Mouse (Mus musculus) layer of hippocampus, adult 8-10 months (tissue): ENCODE measurements around the gene Rab5if. TPM values are rescaled to one million over a fixed set of nuclear protein-coding genes. Genes with fewer than 3 reads are reported as not detected.
"Not testable (repeated sequence)": the region's sequence is repeated elsewhere in the genome, so short reads cannot be mapped to it uniquely, and the experiment has no call there.

Experiments
- DNase-seq, 2 experiments: peaks; one replicate each; pipeline ENCODE4 v3.0.0; 2022; ENCODE audit warnings: low spot score in 2 of 2
- total RNA-seq, 4 experiments: library from RNA; stranded (reverse); gene quantifications; 2 replicates each; pipeline ENCODE4 v1.2.4; 2022

The Rab5if gene
- total RNA-seq = 10 to 100 TPM; 80.0 to 94.3 (median 87.5) TPM

DNA sequence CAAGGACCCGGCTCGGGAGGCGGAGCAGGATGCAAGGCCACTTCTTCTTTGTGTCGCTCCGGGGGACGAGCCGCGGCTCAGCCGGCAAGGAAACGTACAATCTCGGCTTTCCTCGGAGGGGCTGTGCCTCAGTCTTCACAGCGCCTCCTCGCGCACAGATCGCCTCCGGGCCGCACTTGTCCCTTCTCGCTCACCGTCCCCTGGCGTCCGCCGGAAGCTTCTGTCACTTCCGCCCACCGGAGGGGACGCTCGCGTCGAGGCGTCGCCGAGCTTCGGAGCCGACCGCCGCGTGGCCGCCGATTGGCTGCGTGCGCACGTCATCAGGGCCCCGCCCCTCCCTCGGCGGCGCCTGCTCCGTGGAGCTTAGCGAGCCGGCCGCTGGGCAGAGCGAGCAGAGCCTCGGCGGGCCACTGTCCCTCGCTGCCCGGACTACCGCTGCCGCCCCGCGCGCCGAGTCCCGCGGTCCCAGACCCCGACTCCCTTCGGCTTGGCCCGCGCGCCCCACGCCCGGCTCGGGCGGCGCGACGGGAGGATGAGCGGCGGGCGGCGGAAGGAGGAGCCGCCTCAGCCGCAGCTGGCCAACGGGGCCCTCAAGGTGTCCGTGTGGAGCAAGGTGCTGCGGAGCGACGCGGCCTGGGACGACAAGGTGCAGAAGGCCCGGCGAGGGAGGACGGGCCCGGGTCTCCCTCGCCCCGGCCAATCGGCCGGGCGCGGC lies at the start of gene Rab5if:
Gene Rab5if (plus strand): TSS at position 357 of the 715 bp plus-strand sequence.
- DNase-seq = peak; percentile 94 to 97

DNA sequence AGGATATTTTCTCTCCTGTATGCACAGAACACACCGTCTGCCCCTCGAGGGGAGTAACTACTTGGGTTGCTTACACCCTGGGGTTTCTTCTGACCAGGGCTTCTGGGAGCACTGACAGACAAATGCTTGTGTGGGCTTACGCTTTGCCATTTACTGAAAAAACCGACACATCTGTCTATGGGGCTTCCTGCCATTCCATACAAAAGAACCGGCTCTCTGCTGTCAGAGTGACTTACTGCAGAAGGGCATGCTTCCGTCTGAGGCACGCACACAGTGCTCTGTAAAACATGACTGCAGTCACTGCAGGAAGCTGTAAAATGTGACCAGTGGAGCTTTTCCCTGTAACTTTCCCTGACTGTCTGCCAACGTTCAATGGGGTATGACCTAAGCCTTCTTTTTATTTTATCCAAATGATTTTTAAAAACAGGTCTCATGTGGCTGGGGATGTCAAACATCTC lies 48.6 kb upstream of the Rab5if start:
- no peak for DNase-seq

DNA sequence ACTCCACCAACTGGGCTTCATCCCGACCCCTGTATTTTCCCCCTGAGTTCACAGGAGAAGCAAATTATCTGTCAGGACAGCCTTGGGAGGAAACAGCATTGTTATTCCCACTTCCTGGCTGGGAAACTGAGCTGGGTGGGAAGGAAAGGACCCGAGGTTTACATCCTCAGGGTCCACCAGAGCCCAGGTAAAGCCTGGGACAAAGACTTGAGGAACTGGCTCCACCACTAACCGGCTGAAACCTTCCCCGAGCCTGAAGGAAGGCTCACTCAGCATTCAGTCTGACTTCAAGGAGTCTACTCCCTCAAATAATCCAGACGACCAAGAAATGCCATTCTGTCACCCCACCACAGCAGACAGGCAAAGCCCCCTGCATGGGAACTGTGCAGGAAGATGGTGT lies 48.0 kb upstream of the Rab5if start:
- no peak for DNase-seq

DNA sequence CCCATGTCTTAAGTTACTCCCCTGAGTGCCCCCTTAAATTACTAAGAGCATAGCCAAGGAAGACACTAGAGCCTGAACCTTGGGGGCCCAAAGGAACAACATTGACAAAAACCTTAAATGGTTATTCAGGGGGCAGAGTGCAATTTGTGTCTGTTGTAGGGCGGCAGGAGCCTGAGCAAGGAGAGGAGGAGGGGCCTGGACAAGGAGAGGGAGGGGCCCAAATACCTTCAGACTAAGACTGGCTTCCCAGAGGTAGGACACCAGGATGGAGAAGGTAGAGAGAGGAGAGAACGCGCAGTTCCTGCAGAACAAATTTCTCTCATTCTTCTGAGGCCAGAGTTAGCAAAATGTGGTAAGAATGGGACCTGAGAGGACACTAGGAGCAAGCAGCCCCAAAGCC lies 47.5 kb upstream of the Rab5if start:
- no peak for DNase-seq

DNA sequence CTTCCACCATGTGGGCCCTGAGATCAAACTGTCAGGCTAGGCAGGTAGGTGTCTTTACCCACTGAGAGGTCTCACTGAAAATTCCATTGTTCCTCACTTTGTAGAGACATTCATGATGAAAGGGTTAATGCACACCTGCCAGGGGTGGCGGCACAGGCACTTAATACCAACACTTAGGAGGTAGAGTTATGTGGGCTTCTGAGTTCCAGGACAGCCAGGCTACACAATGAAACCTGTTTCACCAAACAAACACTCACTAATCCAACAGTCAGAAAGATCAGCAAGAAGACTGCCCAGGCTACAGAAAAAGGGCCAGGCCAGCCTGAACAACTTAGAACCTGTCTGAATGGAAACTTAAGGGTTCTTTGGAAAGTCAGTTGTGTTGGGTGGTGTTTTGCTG lies 46.8 kb upstream of the Rab5if start:
- DNase-seq = no peak

DNA sequence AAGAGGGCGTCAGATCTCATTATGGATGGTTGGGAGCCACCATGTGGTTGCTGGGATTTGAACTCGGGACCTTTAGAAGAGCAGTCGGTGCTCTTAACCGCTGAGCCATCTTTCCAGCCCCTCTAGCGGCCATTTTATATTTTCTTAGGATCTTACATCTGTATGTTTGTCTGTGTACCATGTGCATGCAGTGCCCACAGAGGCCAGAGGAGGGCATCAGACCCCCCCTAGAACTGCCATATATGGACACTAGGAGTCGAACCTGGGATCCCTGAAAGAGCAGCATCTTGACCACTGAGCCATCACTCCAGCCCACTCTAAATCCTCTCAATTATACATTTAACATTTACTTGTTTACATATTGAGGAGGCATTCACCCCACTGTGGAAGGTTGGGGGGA lies 37.8 kb upstream of the Rab5if start:
- not testable (repeated sequence) for DNase-seq

DNA sequence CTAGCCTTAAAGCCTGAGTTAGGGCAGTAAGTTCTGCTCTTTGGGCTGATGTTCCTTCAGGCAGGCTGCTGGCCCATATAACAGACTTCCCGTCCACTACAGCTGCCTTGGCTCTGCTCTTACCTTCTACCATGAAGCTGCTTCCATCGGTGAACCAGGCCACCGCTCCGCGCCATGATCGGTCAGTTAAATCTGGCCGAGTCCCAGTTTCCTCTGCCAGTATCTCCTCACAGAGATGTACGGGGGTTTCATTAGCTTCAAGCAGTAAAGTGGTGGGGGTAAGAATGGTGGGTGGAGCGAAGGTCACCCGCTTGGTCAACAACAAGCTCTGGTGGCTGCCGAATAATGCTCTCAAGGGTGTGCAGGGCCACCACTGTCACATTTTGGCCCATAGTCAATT lies 28.6 kb upstream of the Rab5if start:
- DNase-seq = no peak

DNA sequence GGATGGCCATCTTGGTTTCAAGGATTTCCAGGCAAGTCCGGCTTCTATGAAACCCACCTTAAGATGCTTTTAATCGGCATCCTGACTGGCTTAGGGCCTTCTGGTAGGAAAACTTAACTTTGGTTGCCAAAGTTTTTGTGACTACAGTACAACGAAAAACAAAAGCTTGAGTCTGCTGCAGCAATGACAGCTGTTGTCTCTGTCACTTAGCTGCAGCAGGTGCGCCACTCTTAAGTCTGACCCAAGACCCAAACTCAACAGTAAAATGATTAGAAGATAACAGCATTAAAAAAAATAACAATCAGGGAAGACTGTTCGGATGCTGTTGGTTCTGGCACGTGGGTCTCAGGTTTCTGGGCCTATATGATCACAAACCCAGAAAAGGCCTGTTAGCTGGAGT lies 24.1 kb upstream of the Rab5if start:
- no peak for DNase-seq

DNA sequence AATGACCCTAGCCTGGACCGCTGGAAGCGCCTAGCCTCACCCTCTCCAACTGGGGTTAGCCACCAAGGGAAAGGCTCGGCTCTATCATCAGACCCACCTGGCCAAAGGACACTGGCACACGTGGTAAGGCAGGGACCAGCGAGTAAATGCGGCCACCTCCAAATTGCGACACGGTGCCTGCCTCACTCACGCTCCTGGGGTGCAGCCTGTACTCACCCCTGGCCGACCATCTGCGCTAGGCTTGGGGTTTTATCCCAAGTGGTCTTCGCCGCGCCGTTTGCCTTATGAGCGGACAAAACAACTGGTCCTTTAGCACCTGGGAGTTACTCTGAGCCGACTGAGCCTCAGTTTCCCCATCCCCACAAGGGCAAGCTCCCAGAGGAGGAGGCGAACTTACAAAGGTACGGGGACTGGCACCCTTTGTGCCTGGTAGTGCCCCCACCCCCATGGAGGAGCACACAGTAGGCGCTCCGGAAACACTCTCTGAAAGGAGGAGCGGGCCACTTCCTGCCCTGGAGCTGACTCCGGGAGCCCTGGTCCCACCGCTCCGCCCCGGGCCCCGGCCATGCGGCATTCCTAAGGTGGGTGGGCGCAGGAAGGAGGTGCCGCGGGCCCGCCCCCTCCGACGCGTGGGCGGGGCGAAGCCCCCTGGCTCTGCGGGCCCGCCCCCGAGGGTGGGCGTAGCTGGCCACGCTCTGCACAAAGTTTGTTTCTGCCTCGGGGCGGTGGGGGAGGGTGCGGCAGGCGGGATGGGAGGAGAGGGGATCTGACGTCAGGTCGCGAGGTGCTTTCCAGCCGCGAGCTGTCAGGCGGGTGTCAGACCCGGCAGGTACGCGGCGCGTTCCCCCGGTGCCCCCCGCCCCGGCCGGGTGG lies 23.4 kb upstream of the Rab5if start, which contains the start of gene Tgif2:
Gene Tgif2 (plus strand): TSS at position 689 of the 873 bp plus-strand sequence.
- no peak for DNase-seq

DNA sequence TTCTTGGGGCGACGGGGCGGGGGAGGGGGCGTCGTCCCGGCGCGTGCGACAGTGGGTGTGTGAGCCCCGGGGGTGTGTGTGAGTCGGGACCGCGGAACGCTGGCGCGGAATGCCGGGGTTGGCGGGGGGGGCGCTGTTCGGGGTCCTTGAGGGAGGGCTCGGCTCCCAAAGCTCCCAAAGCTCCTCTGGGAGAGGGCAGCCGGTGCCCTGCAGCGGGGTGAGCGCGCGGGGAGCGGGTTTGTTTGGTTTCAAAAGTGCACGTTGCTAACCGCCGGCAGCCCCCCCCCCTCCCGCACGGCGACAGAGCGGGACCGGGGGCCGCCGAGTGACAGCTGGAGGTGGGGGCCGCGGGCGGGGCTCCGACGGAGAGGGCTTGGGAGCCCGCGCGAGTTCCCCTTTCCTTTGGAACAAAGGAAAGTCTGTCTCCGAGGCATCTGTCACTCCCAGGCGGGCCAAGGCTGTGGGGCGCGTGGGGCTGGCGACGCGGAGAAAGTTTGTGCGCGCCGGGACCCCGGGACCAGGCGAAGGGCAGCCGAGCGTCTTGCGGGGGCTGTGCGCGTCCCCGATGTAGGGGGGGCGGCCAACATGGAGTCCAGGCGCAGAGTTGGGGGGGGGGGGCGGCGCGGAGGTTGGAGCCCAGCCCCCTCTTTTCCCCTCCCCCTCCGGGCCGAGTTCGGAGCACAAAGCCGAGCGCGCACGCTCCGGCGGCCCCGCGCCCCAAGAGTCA lies 22.5 kb upstream of the Rab5if start:
- DNase-seq = no peak

DNA sequence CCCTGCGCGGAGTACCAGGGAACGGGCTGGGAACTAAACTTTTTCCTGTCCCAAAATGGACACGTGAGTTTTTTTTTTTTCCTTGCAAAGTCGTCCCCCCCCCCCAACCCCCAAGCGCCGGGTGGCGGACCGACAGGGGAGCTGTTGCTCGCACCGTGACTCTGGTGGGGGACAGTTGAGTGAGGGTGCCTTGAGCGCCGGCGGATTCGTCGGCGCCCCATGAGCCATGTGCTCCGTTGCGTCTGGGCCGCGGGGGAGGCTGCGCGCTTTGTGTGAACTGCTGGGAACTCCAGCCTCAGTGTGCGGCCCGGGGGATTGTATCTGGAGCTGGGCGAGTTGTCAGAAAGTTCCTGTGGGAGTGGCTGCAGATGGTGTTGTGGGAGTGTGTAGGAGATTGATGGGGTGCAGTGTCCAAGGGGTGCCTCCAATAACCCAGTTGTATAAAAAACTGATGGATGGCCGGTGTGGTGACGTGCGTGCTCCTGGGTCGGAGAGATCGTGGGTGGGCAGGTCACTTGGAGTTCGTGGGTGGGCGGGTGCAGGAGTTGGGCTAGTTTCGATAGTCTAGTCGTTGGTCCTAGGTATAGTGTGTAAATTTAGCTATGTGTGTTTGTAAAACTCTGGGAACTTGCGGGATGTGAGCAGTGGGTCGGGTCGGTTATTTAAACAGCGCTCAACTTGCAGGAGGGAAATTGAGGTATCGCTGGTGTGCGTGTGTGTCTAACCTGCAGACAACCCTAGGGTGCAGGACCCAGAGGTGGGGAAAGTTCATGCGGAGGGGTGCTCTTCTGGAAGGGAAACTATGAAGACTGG lies 21.7 kb upstream of the Rab5if start:
- DNase-seq = peak; percentile 49 to 64

DNA sequence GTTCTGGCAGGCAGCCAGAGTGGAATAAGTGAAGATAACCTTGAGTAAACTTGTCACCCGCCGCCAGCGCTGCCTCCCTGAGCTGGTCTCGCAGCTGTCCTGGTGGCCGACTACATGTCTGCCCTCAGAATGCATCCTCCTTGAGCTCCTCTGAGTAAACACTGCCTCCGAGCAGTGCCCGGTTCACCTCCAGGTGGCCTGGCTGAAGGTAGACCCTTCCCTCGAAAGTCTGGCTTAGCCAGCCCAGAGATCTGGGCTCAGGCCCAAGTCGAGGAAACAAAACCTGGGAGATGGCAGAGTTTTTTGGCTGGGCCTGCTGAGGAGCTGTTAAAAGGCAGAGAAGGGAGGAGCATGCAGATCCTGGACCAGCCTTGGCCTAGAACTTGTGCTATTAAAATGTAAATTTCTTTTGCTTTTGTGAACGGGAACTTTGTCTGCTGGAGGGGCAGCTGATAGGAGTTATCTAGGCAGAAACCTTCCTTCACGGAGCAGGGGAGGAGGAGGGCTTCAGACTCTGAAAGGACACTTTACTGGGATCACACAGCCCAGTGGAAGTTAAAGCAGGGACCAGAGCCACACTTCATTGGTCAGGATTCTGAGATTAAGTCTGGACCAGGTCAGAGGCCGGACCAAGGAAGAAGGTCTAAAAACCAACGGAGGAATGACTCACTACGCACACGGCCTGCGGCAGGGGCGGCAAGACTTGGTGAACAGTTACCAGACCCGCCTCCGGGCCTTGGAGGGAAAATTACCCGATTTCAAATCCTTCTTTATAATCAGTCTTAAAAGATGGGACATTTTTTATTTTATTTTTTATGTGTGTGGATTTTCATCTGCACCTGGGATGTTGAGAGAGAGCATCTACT lies 20.9 kb upstream of the Rab5if start:
- DNase-seq = no peak

DNA sequence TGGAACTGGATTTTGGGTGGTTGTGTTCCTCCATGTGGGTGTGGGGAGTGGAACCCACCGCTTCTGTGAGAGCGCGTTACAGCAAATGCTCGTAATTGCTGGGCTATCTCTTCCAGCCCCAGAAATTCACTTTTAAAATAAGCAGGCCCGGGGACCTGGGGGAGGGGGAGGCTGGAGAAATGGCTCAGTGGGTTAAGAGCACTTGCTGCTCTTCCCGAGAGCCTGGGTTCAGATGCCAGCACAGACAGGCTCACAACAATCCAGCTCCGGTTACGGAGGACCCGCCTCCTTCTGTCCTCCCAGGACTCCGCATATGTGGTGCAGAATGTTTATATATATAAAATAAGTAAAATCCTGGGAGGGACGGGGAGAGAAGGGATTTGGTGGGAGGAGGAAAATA lies 20.2 kb upstream of the Rab5if start:
- no peak for DNase-seq

DNA sequence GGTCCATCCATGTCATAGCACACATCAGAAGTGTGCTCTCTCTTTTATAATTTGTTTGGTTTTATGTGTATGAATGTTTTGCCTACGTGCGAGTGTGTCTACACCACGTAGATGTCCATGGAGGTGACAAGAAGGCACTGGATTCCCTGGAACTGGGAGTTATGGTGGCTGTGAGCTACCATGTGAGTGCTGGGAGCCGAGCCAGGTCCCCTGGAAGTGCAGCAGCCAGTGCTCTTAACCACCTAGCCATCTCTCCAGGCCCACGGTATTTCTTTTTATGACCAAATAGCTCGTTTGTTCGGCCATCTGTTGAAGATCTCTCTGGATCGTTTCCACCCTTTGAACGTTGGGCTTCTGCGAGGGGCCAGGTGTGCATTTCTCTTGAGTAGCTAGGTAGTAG lies 19.6 kb upstream of the Rab5if start:
- no peak for DNase-seq

DNA sequence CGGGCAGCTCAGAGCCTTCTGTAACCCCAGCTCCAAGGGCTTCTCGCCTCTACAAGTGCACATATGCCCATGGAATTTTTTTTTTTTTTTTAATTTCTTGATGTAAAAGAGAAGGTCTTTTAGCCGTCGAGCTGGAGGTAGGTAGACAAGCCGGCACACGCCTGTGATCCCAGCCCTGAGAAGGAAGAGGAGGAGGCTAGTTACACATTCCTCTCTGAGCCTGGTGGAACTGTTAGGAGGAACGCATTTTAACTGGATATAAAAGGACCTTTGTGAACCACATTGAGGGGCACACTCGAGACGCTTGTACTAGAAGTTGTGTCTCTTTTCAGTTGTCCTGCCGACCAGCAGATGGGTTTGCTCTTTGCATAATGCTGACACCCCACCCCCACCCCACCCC lies 18.2 kb upstream of the Rab5if start:
- DNase-seq = no peak

DNA sequence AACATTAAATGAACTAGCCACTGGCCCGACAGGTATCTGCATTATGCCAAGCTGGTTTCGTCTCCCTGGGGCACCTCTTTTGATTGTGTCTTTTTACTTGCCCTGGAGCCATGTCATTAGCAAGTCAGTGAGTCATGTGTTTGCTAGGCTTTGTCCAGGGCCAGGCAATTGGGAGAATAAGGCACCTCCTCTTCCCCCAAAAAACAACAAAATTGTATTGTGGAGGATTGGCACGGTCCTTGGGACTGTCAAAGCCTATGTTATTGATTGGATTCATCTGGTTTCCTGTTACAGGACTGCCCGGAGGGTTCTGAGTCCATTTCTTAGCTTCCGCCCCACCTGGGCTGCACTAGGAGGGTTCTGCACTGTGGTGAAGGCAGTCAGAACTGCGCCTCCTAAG lies 15.3 kb upstream of the Rab5if start:
- no peak for DNase-seq

DNA sequence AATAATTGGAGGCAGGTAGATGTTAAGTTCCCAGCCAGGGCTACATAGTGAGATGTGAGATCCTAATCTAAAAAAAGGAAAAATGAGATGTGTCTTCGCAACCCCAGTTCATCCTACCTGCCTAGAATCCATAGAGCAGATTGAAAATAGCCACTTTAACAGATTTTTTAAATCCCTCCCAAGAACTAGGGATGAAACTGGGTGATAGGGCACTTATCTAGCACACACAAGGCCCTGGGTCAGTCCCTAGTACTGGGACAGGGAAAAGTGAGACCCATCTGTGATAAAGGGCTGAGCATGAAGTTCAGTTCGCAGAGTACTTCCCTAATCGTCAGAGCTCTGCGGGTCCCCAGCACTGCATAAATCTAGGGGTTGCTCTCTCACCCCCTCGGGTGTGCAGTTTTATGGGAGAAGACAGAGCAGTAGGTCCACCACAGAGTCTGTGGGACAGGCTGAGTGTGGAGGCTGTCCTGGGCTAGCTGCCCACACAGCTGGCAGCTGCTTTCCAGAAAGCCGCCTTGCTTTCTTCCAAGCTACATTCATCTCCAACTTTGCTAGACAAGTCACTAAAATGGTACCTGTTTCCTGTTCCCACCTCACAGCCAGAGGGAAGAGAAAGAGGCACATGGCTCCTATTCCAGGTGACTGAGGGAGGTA lies 14.3 kb upstream of the Rab5if start:
- DNase-seq = no peak

DNA sequence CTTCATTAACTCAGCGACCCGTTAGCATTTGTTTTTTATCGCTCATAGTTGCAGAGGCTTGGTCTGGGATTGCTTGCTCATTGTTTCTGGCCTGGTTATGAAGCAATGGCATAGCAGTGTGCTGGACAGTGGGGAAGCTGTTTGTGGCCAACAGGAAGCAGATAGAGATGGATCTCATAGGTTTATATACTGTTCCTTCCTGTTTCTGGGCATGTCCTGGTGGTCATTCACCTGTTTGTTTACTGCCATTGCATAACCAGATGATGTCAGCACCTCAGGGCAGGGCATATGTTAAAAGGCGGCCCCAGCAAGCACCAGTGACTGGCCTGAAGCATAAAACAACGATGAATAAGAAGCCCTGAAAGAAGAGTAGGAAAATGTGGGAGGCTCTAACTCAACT lies 12.4 kb upstream of the Rab5if start:
- no peak for DNase-seq

DNA sequence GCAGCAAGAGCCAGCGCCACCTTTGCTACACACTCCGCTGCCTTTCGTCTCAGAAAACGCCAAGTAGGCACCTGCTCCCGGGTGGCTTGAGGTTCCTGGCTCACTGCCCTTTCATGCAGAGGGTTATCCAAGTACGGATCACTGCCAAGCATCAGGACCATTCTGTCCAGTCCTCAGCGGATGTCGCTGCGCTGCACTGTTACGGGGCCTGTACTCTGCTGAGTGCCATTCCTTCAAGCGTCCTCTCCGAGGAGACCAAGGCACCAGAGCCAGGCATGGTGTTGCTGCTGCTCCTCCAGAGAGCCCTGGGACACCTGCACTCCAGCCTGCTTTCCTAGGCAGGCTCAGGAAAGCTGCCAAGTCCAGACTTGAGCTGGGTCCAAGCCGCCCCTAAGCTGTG lies 9.3 kb upstream of the Rab5if start:
- not testable (repeated sequence) for DNase-seq
